Mouse (Mus musculus): Measurements from ENCODE around the gene Oas1f. TPM values are rescaled to one million over a fixed set of nuclear protein-coding genes. Genes with fewer than 3 reads are reported as not detected.

The Oas1f gene
- 0.44 and 0.53 TPM in 2 replicates for polyA plus RNA-seq (2012; rRNA removed)

DNA sequence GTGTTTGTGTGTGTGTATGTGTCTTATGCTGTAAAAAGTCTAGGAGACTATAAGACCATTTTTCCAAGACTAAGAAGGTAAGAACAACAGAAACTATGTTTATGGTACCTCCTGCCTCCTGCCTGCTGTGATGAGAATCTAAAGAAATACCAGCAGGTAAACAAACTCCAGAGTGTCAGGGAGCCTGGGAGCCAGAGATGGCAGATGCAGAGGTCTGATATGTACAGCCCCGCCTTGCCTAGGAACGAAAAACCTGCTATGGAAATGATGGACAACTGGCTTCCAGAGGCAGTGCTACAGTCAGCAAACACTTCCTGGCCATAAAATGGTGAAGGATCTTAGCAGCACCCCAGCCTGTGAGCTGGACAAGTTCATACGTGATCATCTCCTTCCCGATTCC lies at the start of gene Oas1f:
TSS of gene Oas1f (plus strand) at position 301 of the 400 bp plus-strand sequence.

DNA sequence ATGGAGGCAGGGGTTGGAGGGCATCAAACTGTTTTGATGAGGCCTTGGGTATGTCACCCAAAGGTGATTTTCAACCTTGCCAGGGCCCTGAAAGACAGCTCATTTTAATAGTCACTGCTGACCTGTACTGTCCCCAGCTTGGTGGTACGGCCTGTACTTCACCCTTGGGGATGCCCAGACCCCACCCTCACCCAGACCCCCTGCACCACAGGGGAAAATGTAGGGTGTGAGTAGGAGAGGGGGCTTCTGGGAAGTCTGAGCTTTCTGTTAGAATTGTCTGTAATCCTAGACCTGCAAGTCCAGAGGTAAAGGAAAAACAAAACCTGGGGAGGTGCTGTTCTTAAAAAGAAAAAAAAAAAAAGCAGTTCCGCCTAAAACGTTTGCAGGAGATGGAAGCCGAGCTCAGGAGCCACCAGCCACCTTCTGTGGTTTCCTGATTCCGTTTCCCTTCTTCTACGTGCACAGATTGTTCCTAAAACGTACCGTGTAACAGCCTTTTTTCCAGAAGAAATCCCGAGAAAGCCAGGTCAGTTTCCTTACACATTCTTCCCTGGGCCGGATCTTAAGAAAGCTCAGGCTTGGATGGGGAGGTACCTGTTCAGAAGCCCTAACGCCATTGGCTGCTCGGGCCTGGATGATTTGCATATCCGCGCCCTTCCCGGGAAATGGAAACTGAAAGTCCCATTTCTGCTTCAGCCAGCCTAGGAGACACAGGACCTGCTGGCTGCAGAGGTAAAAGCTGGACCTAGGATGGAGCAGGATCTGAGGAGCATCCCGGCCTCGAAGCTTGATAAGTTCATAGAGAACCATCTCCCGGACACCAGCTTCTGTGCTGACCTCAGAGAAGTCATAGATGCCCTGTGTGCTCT lies 35.0 kb upstream of the Oas1f start, which contains the start of gene Oas1c:
TSS of gene Oas1c (minus strand) at position 564 of the 869 bp plus-strand sequence.

DNA sequence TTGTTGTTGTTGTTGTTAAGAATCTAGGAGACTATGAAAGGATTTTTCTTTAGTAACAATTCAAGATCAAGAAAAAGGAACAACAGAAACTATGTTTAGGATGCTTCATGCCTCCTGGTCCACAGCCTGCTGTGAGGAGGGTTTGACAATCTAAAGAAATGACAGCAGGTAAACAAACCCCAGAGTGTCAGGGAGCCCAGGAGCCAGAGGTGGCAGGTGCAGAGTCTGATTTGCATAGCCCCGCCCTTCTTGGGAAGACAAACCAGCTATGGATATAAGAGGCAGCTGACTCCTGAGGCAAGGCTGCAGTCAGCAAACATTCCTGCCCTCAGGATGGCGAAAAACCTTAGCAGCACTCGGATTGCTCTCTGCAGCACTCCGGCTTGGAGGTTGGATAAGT lies 14.0 kb downstream of the Oas1f start, which contains the start of gene Oas1h:
TSS of gene Oas1h (plus strand) at position 301 of the 400 bp plus-strand sequence.

DNA sequence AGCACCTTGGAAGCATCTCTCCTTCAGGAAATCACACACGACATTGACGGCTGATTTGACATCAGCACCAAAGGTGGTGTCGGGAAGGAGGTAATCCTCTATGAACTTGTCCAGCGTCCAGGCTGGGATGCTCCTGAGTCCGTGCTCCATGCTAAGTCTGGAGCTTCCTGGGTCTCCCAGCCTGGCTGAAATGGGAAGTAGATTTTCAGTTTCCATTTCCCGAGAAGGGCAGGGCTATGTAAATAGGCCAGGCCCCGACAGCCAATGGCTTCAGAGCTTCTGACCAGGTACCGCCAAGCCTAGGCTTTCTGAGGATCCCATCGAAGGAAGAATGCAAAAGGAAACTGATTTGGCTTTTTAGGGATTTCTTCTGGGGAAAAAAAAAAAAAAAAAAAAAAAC lies 40.2 kb downstream of the Oas1f start, which contains the start of gene Oas1g:
TSS of gene Oas1g (minus strand) at position 201 of the 400 bp plus-strand sequence.

DNA sequence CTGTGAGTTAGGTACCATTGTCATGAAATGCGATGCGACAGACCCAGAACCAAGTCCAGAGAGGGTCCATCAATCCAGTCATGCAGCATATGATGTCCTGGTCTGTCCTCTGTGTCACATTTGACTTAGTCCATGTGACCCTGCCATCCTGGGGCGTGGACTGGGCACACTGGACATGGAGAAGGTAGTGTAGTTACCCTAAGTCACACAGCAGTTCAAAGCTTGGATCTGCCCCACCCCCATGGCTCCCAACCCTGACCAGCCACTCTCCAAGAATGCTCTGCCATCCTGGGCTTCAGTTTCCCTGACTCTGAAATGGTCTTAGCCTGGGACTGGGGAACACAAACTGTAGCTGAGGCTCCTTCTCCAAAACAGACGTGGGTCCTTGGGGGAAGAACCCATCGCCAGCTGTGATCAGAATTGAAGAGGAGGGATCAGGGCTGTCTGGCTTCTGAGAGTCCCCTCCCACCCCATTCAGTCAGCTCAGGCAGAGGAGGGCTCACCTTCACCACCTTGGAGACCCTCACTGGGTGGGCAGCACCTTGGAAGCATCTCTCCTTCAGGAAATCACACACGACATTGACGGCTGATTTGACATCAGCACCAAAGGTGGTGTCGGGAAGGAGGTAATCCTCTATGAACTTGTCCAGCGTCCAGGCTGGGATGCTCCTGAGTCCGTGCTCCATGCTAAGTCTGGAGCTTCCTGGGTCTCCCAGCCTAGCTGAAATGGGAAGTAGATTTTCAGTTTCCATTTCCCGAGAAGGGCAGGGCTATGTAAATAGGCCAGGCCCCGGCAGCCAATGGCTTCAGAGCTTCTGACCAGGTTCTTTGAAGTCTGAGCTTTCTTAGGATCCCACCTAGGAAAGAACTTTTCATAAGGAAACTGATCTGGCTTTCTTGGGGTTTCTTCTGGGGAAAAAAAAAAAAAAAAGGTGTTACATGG lies 59.9 kb downstream of the Oas1f start, which contains the start of gene Oas1a:
TSS of gene Oas1a (minus strand) at position 731 of the 943 bp plus-strand sequence.

Other genes with a start within 250 kb of the Oas1f start
- 20.3 and 23.6 TPM in 2 replicates for gene Rita1, start 234.8 kb upstream of the Oas1f start, polyA plus RNA-seq (2012; rRNA removed)
- 61.9 and 63.9 TPM in 2 replicates for gene Ddx54, start 234.6 kb upstream of the Oas1f start, polyA plus RNA-seq (2012; rRNA removed)
- 0.47 and 1.3 TPM in 2 replicates for gene Cfap73, start 213.1 kb upstream of the Oas1f start, polyA plus RNA-seq (2012; rRNA removed)
- gene Rasal1, start 198.6 kb upstream of the Oas1f start, polyA plus RNA-seq (2012; rRNA removed): 6.8 and 19.2 TPM in 2 replicates
- 26.3 and 31.9 TPM in 2 replicates for gene Dtx1, start 135.4 kb upstream of the Oas1f start, polyA plus RNA-seq (2012; rRNA removed)
- 9.6 and 9.9 TPM in 2 replicates for gene Oas2, start 97.5 kb upstream of the Oas1f start, polyA plus RNA-seq (2012; rRNA removed)
- 2.3 and 3.1 TPM in 2 replicates for gene Oas3, start 69.7 kb upstream of the Oas1f start, polyA plus RNA-seq (2012; rRNA removed)
- gene Oas1e, start 51.8 kb upstream of the Oas1f start, polyA plus RNA-seq (2012; rRNA removed): 10.8 and 12.8 TPM in 2 replicates
- gene Oas1c, start 34.9 kb upstream of the Oas1f start, polyA plus RNA-seq (2012; rRNA removed): 9.6 and 11.6 TPM in 2 replicates
- gene Oas1h, start 14.1 kb downstream of the Oas1f start, polyA plus RNA-seq (2012; rRNA removed): 4.4 and 6.3 TPM in 2 replicates
- 3.2 and 3.4 TPM in 2 replicates for gene Oas1g, start 40.2 kb downstream of the Oas1f start, polyA plus RNA-seq (2012; rRNA removed)
- 7.9 and 8.7 TPM in 2 replicates for gene Oas1a, start 60.2 kb downstream of the Oas1f start, polyA plus RNA-seq (2012; rRNA removed)
- 11.4 and 14.7 TPM in 2 replicates for gene Oas1d, start 67.2 kb downstream of the Oas1f start, polyA plus RNA-seq (2012; rRNA removed)
- 0.36 and 0.46 TPM in 2 replicates for gene Rph3a, start 162.7 kb downstream of the Oas1f start, polyA plus RNA-seq (2012; rRNA removed)

Measured in ovary, adult 2 months (tissue).